Mouse (Mus musculus) bone marrow, adult 2 months (tissue): ENCODE data around the gene Gm12216. TPM values are rescaled to one million over a fixed set of nuclear protein-coding genes. Genes with fewer than 3 reads are reported as not detected.

Experiments used
- H3K27ac ChIP-seq: fragments of 200-500 bp; 2 replicates; pipeline ENCODE4 v1.5.1; 2012; ENCODE audit warnings: low read depth, mild to moderate bottlenecking, control low read depth, inconsistent platforms, low read length; ENCODE audit not compliant: control insufficient read depth, poor library complexity, insufficient read depth
- H3K4me1 ChIP-seq: fragments of 200-500 bp; 2 replicates; pipeline ENCODE4 v1.6.1; 2011; ENCODE audit warnings: low read length; ENCODE audit not compliant: control insufficient read depth, insufficient read depth
- H3K4me3 ChIP-seq: fragments of 200-500 bp; replicated peaks from 2 replicates; pipeline ENCODE3; 2011; ENCODE audit warnings: mild to moderate bottlenecking, low read depth, low read length, control low read depth; ENCODE audit not compliant: control insufficient read depth
- CTCF ChIP-seq: fragments of 200-500 bp; IDR thresholded peaks from 2 replicates; pipeline ENCODE4 v1.5.1; 2011; ENCODE audit warnings: low read length, control low read depth; ENCODE audit not compliant: control insufficient read depth, insufficient read depth
- POLR2A ChIP-seq: fragments of 200-500 bp; IDR thresholded peaks from 2 replicates; pipeline ENCODE4 v1.6.1; 2011; ENCODE audit warnings: low read depth, mild to moderate bottlenecking, control low read depth, low read length, borderline replicate concordance; ENCODE audit not compliant: control insufficient read depth
- WGBS: fragments of 180-500 bp; shearing (Covaris S2); methylation state at CpG from one replicate; pipeline ENCODE4 v1.1.7; 2018; 5-methylcytosine and 5-hydroxymethylcytosine counted together
- polyA plus RNA-seq: library from polyadenylated mRNA; stranded (reverse); fragments of >200 nt; gene quantifications from 2 replicates; pipeline ENCODE4 v1.2.4, GENCODE M21; 2011; ENCODE audit warnings: low replicate concordance; ENCODE audit not compliant: missing spikeins, insufficient read depth, insufficient read length

The Gm12216 gene
- polyA plus RNA-seq, 1 experiment = 7.8 TPM

DNA sequence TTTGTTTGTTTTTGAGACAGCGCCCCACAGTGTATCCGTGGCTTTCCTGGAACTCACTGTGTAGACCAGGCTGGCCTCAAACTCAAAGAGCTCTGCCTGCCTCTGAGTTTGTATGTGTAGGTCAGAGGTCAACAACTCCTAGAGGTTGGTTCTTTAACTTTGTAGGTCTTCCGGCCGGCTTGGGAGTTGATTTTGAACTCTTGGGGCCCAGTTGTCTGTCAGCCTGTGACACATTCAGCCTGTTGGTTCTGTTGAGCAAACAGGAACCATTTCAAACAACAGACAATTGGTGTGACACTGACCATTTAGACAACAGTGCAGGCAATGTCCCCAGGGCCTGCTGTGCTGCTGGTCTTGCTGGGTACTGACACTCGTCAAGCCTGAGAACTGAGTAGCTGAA lies 81.3 kb downstream of the Gm12216 start:
- Histone ChIP-seq H3K27ac (no peak overlapping the region), H3K4me1 (peaks cover 1% of the 10 kb centered on the region; the same call in 1 of the 2 replicates), H3K4me3 (no peak overlapping the region)
- no peak for TF ChIP-seq CTCF
- no peak for TF ChIP-seq POLR2A
- WGBS = 76% methylated on average over 5 of the region's 5 CpGs

DNA sequence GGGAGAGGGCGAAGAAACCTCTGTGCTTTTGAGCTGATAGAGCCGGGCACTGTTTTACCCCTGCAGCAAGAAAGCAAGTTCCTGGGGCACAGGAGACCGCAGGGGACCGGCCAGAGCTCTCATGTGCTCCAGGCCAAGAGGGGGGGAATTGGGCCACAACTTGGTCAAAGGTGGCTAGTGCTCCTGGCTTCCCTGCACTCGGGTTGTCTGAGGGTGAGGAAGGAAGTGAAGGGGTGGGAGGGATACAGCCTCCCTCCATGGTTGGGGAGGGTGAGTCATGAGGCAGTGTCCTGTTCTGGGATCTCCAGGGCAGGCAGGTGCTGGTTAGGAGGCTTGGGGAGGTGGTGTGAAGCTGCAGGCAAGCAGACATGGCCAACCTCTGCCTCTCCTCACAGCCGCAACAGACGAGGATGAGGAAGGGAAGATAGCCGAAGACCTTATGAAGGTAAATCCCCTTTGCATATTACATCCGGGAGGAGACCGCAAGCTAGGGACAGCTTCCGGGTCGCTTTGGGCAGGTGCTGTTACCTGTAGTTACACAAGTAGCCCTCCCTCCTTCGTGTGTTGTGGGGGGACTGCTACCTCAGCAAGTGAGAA lies 84.3 kb downstream of the Gm12216 start:
- TF ChIP-seq CTCF = no peak
- no peak for TF ChIP-seq POLR2A
- Histone ChIP-seq H3K4me1 (no peaks in the 10 kb centered on the region; the same call in 1 of the 2 replicates), H3K4me3 (no peak overlapping the region), H3K27ac (no peak overlapping the region)
- WGBS = 69% methylated on average over 13 of the region's 13 CpGs

DNA sequence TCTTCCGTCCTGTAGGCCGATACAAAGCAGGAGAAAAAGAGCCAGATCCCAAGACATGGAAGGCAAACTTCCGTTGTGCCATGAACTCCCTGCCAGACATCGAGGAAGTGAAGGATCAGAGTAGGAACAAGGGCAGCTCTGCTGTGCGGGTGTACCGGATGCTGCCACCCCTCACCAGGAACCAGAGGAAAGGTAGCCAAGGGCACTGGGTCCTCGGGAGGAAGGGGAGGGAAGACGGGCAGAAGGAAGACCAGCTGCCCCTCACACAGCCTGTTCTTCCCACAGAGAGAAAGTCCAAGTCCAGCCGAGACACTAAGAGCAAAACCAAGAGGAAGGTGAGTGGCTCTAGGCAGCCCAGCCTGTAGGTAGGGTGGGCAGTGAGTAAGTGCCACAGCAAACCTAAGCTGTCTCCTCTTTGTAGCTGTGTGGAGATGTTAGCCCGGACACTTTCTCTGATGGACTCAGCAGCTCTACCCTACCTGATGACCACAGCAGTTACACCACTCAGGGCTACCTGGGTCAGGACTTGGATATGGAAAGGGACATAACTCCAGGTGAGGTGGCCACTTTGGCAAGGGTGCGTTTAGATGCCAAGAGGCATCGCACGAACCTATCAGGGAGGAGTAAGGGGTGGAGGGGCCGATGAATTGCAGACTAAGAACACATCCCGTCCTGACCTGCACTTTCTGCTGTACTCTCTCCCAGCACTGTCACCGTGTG lies 85.3 kb downstream of the Gm12216 start:
- WGBS = 77% methylated on average over 16 of the region's 16 CpGs
- peaks cover 4% of the 10 kb centered on the region for H3K4me1 ChIP-seq
- TF ChIP-seq CTCF (no peak), POLR2A (no peak)
- no peak overlapping the region for H3K27ac ChIP-seq
- no peak overlapping the region for H3K4me3 ChIP-seq

DNA sequence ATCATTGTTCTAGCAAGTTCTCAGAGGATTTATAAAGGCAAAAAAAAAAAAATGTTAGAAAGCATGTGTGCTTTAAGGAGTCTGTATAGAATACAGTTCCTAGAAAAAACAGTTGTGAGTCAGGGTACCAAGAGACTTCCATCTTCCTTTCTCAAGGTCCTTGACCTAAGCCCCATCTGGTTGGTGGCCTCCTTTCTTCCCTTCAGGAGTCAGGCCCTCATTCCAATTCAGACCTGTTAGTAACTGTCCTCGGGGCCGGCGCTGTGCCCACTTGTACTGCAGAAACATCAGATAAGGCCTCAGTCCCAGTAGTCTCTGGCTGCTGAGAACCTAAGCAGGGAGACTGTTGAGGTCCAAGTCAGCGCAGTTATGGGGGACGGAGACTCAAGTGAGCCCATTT lies 86.0 kb downstream of the Gm12216 start, which contains the start of gene Gm17334:
Gm17334 (minus strand) TSS at position 101 of the 400 bp plus-strand sequence.
- H3K4me1 ChIP-seq = peaks cover 4% of the 10 kb centered on the region
- H3K4me3 ChIP-seq = peak within 1 kb of the TSS; percentile 6
- 73% methylated on average over 5 of the region's 5 CpGs for WGBS

DNA sequence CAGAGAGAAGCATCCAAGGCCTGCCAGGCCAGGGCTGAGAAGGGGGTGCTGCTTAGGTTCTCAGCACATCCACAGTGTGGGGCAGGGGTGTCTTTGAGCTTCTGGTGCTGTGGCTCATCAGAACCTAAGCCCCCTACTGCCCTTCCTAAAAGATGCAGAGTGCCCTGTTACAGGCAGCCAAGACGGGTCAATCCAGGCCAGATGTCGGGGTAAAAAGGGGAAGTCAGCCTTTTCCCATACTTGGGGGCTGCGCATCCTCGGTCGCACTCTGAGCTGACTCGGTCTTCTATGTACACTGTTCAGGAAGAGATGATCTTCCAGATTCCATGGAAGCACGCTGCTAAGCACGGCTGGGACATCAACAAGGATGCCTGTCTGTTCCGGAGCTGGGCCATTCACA lies 86.5 kb downstream of the Gm12216 start:
- H3K4me3 ChIP-seq = peak overlapping the region; percentile 6
- H3K4me1 ChIP-seq = peaks cover 4% of the 10 kb centered on the region
- 18% methylated on average over 9 of the region's 9 CpGs for WGBS
- no peak overlapping the region for H3K27ac ChIP-seq
- TF ChIP-seq POLR2A (no peak), CTCF (no peak)

More for the DNA sequence above, 86.0 kb downstream of the Gm12216 start, which contains the start of gene Gm17334:
- TF ChIP-seq POLR2A (no peak), CTCF (no peak)
- H3K27ac ChIP-seq = no peak within 1 kb of the TSS

DNA sequence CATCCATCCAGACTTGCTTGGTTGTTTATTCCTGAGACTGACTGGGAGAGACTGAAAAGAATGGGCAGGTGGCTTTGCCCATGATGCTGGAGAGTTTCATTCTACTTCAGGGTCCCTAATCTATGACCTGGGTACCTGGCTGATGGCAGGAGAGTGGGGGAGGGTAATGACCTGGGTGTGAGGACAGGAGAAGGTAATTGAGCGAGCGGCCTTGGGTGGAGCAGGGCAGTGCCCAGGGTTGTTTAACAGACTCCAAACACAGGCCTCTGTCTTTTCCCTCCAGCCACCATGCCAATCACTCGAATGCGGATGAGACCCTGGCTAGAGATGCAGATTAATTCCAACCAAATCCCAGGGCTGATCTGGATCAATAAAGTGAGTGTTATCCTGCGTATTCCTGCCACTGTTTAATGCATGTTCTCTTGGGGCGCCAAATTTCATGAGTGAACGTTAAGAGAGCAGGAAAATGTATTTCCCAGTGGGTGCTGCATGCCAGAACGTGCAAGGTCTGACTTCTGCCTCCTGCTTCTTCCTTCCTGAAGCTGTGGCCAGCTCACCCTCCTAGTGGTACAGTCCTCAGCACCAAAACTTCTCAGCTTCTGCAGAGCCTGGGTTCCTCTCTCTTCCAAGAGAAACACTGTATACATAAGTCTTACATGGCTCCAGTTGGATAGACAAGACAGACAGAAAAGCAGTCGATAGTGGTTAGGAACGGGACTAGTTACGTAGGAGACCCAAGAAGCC lies 87.9 kb downstream of the Gm12216 start:
- 15% methylated on average over 11 of the region's 11 CpGs for WGBS
- H3K4me3 ChIP-seq = peak overlapping the region; percentile 98
- peaks cover 4% of the 10 kb centered on the region for H3K4me1 ChIP-seq
- peak overlapping the region; percentile 5; the same call in 1 of the 2 replicates for H3K27ac ChIP-seq
- TF ChIP-seq POLR2A (no peak), CTCF (no peak; the same call in 1 of the 2 replicates)

DNA sequence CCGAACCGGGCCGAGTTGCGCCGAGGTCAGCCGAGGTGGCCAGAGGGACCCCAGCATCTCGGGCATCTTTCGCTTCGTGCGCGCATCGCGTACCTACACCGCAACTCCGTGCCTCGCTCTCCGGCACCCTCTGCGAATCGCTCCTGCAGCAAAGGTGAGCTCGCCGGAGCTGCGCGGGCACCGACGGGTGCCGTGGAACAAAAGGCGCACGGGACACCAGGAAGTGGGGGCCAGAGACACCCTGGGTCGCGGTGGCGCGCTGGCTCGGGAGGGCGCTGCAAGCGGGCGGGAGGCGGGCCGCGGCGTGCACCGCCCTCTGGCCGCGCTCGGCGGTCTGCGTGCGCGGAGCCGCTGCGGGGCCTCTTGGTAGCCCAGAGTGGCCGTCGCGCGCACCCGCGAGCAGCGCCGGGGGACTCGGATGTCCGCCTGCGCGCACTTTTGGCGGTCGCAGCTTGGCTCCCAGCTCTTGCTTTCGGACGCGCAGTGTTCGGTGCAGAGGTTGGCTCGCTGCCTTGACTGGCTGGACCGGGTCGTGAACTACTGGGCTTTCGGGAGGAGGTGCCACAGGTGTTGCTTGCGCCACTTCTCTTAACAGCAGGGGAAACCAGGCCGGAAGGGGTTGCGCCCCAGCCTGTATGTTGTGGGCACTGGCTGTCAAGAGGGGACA lies 88.8 kb downstream of the Gm12216 start:
- H3K27ac ChIP-seq = peak overlapping the region; percentile 99
- peak overlapping the region; percentile 98 for H3K4me3 ChIP-seq
- WGBS = under 1% methylated on average over 75 of the region's 75 CpGs
- H3K4me1 ChIP-seq = peaks cover 4% of the 10 kb centered on the region
- TF ChIP-seq CTCF = no peak
- no peak; the same call in 1 of the 2 replicates for TF ChIP-seq POLR2A
